Mouse (Mus musculus) midbrain, embryonic 12.5 days (tissue): Measurements from ENCODE around the gene Rbm6. TPM values are rescaled to one million over a fixed set of nuclear protein-coding genes. Genes with fewer than 3 reads are reported as not detected.

ENCODE experiments used
- ATAC-seq: fragments of 200-750 bp; cut with Nextera tagmentation; 2 replicates; pipeline ENCODE4 v1.8.0; 2017; ENCODE audit warnings: low read depth, moderate TSS enrichment, moderate library complexity; ENCODE audit not compliant: low FRiP score
- H3K27ac ChIP-seq: fragments of 300-500 bp; sonication (generic); replicated peaks from 2 replicates; pipeline ENCODE4 v1.5.1; 2016; ENCODE audit warnings: mild to moderate bottlenecking
- H3K27me3 ChIP-seq: fragments of 300-500 bp; sonication (generic); 2 replicates; pipeline ENCODE4 v1.6.1; 2016; ENCODE audit warnings: mild to moderate bottlenecking
- H3K36me3 ChIP-seq: fragments of 300-500 bp; sonication (generic); 2 replicates; pipeline ENCODE4 v1.6.1; 2016
- H3K4me1 ChIP-seq: fragments of 300-500 bp; sonication (generic); 2 replicates; pipeline ENCODE4 v1.6.1; 2016
- H3K4me2 ChIP-seq: fragments of 300-500 bp; sonication (generic); replicated peaks from 2 replicates; pipeline ENCODE4 v1.6.1; 2016; ENCODE audit warnings: mild to moderate bottlenecking, moderate library complexity
- H3K4me3 ChIP-seq: fragments of 300-500 bp; sonication (generic); 2 replicates; pipeline ENCODE4 v1.5.1; 2016; ENCODE audit warnings: mild to moderate bottlenecking
- H3K9ac ChIP-seq: fragments of 300-500 bp; sonication (generic); replicated peaks from 2 replicates; pipeline ENCODE4 v1.6.1; 2016; ENCODE audit warnings: mild to moderate bottlenecking, moderate library complexity
- H3K9me3 ChIP-seq: fragments of 300-500 bp; sonication (generic); 2 replicates; pipeline ENCODE4 v1.6.1; 2016; ENCODE audit warnings: mild to moderate bottlenecking
- whole genome bisulfite sequencing: fragments of 180-500 bp; shearing (Covaris S2); methylation state at CpG from one replicate; pipeline ENCODE4 v1.1.7; 2016; 5-methylcytosine and 5-hydroxymethylcytosine counted together
- polyA plus RNA-seq: library from polyadenylated mRNA; unstranded; fragments of >200 nt; fragmentation: Nextera tagmentation; extraction: Ambion mirVana; gene quantifications from 2 replicates; pipeline ENCODE4 v1.2.1, GENCODE M21; 2016

Rbm6 gene
- polyA plus RNA-seq, 1 experiment from 2014 or later = 135 TPM

DNA sequence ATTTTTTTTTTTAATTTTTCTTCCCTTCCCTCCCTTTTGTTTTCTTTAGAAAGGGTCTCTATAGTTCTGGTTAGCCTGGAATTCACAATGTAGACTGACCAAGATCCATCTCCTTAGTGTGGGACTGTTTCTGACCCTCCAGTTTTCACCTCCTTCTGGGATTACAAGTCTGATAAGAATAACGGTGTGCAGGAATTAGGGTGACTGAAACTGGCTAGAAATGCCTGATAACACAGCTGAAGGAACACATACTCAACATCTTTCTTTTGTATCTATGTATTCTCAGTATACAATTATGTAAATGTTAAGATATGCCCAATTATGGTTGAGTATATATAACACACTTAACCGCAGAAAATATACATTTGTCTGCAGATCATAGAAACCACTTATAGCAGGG, 101.3 kb downstream of the Rbm6 start:
- no peak overlapping the region for H3K4me3 ChIP-seq
- WGBS = 80% methylated on average over 2 of the region's 2 CpGs
- H3K9ac ChIP-seq = peak overlapping the region; percentile 53
- peaks cover 62% of the 10 kb centered on the region for H3K36me3 ChIP-seq
- no peaks in the 10 kb centered on the region for H3K9me3 ChIP-seq
- peaks cover 14% of the 10 kb centered on the region for H3K4me1 ChIP-seq
- ATAC-seq = no peak
- peak overlapping the region; percentile 81 for H3K27ac ChIP-seq
- no peaks in the 10 kb centered on the region for H3K27me3 ChIP-seq
- H3K4me2 ChIP-seq = no peak overlapping the region

- WGBS = under 1% methylated on average over 60 of the region's 60 CpGs
- Histone ChIP-seq H3K4me2 (peak within 1 kb of the TSS; percentile 62), H3K27ac (peak within 1 kb of the TSS; percentile 93), H3K9me3 (no peaks in the 10 kb centered on the region), H3K36me3 (peaks cover 64% of the 10 kb centered on the region), H3K4me1 (peaks cover 14% of the 10 kb centered on the region), H3K4me3 (peak within 1 kb of the TSS; percentile 74), H3K27me3 (no peaks in the 10 kb centered on the region), H3K9ac (peak within 1 kb of the TSS; percentile 99)
- peak; percentile 100 for ATAC-seq
These were observed 102.4 kb downstream of the Rbm6 start, which contains the start of gene Rbm5 for GRCm38 (mm10) chr9:107770374-107771290. Gene Rbm5, minus strand, starts transcription at chr9:107770996.

DNA sequence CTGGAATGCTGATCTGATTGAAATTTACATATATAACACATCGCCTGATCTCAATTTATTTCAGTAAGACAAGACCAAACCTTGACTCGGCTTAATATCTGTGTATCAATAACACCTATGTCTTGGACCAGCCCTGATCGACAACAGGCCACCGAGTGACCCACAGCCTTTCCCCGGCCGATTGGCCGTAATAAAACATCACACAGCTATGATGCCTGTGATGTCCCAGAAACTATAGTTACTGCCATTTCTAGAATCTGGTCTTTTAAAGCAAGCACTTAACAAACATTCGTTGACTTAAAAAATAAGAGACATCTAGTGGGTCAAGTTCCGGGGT, 103.0 kb downstream of the Rbm6 start:
- ATAC-seq = no peak
- no peaks in the 10 kb centered on the region for H3K27me3 ChIP-seq
- peak overlapping the region; percentile 99 for H3K9ac ChIP-seq
- no peaks in the 10 kb centered on the region for H3K9me3 ChIP-seq
- H3K27ac ChIP-seq = peak overlapping the region; percentile 93
- 2% methylated on average over 9 of the region's 9 CpGs for WGBS
- peak overlapping the region; percentile 74 for H3K4me3 ChIP-seq
- H3K36me3 ChIP-seq = peaks cover 64% of the 10 kb centered on the region
- peak overlapping the region; percentile 62 for H3K4me2 ChIP-seq
- peaks cover 14% of the 10 kb centered on the region for H3K4me1 ChIP-seq

GRCm38 (mm10) chr9:107769445-107770000, 103.5 kb downstream of the Rbm6 start:
- peaks cover 64% of the 10 kb centered on the region for H3K36me3 ChIP-seq
- no peak overlapping the region for H3K27ac ChIP-seq
- WGBS = 14% methylated on average over 4 of the region's 4 CpGs
- peak overlapping the region; percentile 99 for H3K9ac ChIP-seq
- peak overlapping the region; percentile 74 for H3K4me3 ChIP-seq
- no peak for ATAC-seq
- H3K27me3 ChIP-seq = no peaks in the 10 kb centered on the region
- peaks cover 14% of the 10 kb centered on the region for H3K4me1 ChIP-seq
- no peaks in the 10 kb centered on the region for H3K9me3 ChIP-seq
- peak overlapping the region; percentile 62 for H3K4me2 ChIP-seq

DNA sequence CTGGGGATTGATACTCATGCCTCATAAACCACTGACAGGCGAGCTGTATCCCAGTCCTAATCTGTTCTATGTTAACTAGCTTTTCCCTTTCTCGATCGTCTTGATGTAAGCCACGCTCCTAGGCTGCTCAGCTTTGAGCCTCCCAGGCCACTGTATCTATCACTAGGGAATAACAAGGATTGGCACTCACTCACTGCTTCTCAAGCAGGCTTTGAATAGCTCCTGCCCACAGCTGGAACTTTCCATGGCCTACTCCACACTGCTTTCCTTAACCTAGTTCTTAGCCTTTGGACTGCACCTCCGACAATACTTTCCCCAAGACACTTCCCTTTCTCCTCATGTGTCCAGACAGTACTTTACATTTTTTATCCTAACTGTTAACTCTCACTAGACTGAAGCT, 104.2 kb downstream of the Rbm6 start:
- Histone ChIP-seq H3K4me3 (peak overlapping the region; percentile 74), H3K4me2 (peak overlapping the region; percentile 62), H3K27ac (no peak overlapping the region), H3K4me1 (peaks cover 14% of the 10 kb centered on the region), H3K36me3 (peaks cover 64% of the 10 kb centered on the region), H3K9me3 (no peaks in the 10 kb centered on the region), H3K9ac (peak overlapping the region; percentile 99; the same call in 1 of the 2 replicates), H3K27me3 (no peaks in the 10 kb centered on the region)
- ATAC-seq = no peak
- WGBS = 87% methylated on average over 5 of the region's 5 CpGs

GRCm38 (mm10) chr9:107759593-107759992, 113.4 kb downstream of the Rbm6 start:
- Histone ChIP-seq H3K4me3 (no peak overlapping the region), H3K36me3 (peaks cover 92% of the 10 kb centered on the region), H3K9me3 (no peaks in the 10 kb centered on the region), H3K27ac (no peak overlapping the region), H3K4me1 (no peaks in the 10 kb centered on the region), H3K4me2 (no peak overlapping the region), H3K9ac (no peak overlapping the region), H3K27me3 (no peaks in the 10 kb centered on the region)
- no peak for ATAC-seq
- WGBS = 94% methylated on average over 6 of the region's 6 CpGs

GRCm38 (mm10) chr9:107750378-107750777, 122.7 kb downstream of the Rbm6 start:
- Histone ChIP-seq H3K27ac (no peak overlapping the region), H3K27me3 (no peaks in the 10 kb centered on the region), H3K9me3 (no peaks in the 10 kb centered on the region; the same call in 1 of the 2 replicates), H3K36me3 (peaks cover 95% of the 10 kb centered on the region), H3K4me2 (no peak overlapping the region), H3K4me1 (no peaks in the 10 kb centered on the region), H3K4me3 (no peak overlapping the region), H3K9ac (no peak overlapping the region)
- no peak for ATAC-seq
- WGBS = 98% methylated on average over 5 of the region's 5 CpGs

- Histone ChIP-seq H3K4me3 (no peak overlapping the region), H3K4me2 (no peak overlapping the region), H3K4me1 (no peaks in the 10 kb centered on the region), H3K27me3 (no peaks in the 10 kb centered on the region), H3K36me3 (peaks cover 97% of the 10 kb centered on the region), H3K9ac (no peak overlapping the region), H3K9me3 (no peaks in the 10 kb centered on the region; the same call in 1 of the 2 replicates), H3K27ac (no peak overlapping the region)
- ATAC-seq = no peak
- WGBS = 96% methylated on average over 3 of the region's 3 CpGs
These were observed 125.0 kb downstream of the Rbm6 start for GRCm38 (mm10) chr9:107748063-107748462.

DNA sequence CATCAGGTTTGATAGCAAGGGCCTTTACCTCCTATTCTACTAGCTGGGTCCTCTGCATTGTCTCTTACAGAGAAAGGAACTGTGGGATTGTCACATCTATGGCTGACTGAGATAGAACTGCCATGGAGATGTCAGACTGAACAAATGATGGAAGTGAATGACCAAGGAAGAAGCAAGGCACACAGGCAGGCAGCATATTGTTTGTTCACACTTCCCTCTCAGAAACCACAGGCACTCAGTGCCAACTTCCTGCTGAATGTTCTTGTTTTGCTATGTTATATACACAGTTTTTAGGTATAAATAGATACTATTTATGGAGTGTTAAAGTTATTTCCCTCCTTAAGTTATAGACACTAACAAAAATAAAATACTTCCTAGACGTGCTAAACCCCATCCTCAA, 125.7 kb downstream of the Rbm6 start:
- H3K9me3 ChIP-seq = no peaks in the 10 kb centered on the region; the same call in 1 of the 2 replicates
- H3K4me3 ChIP-seq = no peak overlapping the region
- no peak overlapping the region for H3K4me2 ChIP-seq
- 95% methylated on average over 1 of the region's 1 CpGs for WGBS
- no peaks in the 10 kb centered on the region for H3K27me3 ChIP-seq
- no peak for ATAC-seq
- no peaks in the 10 kb centered on the region for H3K4me1 ChIP-seq
- peaks cover 98% of the 10 kb centered on the region for H3K36me3 ChIP-seq
- H3K9ac ChIP-seq = no peak overlapping the region
- no peak overlapping the region for H3K27ac ChIP-seq

GRCm38 (mm10) chr9:107746679-107747078, 126.4 kb downstream of the Rbm6 start:
- H3K4me3 ChIP-seq = no peak overlapping the region

GRCm38 (mm10) chr9:107744061-107744460, 129.0 kb downstream of the Rbm6 start:
- ATAC-seq = no peak
- peaks cover 98% of the 10 kb centered on the region for H3K36me3 ChIP-seq

More at GRCm38 (mm10) chr9:107746679-107747078, 126.4 kb downstream of the Rbm6 start:
- ATAC-seq = no peak
- Histone ChIP-seq H3K27ac (no peak overlapping the region), H3K4me2 (no peak overlapping the region), H3K9me3 (no peaks in the 10 kb centered on the region; the same call in 1 of the 2 replicates), H3K9ac (no peak overlapping the region), H3K36me3 (peaks cover 98% of the 10 kb centered on the region), H3K27me3 (no peaks in the 10 kb centered on the region), H3K4me1 (no peaks in the 10 kb centered on the region)
- WGBS = 93% methylated on average over 3 of the region's 3 CpGs

DNA sequence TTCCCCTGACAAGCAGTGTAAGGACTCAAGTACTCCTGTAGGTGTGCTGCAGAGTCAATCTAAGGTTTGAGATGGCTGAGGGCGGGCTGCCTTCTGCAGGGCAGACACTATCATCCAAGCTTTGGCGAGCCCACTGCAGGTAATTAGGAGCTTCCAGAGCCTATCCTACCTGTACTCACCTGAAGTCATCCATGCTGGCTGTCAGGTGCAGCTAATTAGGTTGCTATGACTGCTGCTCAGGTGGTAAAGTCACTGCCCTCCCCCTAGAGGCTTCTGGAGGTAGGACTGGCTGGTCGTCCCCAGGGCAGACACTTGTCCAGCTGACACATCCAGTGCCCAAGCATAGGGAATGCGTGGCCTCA, 134.2 kb downstream of the Rbm6 start:
- H3K4me2 ChIP-seq = no peak overlapping the region
- no peak; the same call in 1 of the 2 replicates for ATAC-seq
- no peak overlapping the region for H3K4me3 ChIP-seq
- H3K4me1 ChIP-seq = peaks cover 30% of the 10 kb centered on the region
- 54% methylated on average over 4 of the region's 4 CpGs for WGBS
- H3K9ac ChIP-seq = no peak overlapping the region
- peaks cover 52% of the 10 kb centered on the region for H3K36me3 ChIP-seq
- H3K27ac ChIP-seq = peak overlapping the region; percentile 67
- no peaks in the 10 kb centered on the region for H3K9me3 ChIP-seq
- H3K27me3 ChIP-seq = no peaks in the 10 kb centered on the region

More at GRCm38 (mm10) chr9:107744061-107744460, 129.0 kb downstream of the Rbm6 start:
- H3K9me3 ChIP-seq = no peaks in the 10 kb centered on the region; the same call in 1 of the 2 replicates
- 94% methylated on average over 6 of the region's 6 CpGs for WGBS
- H3K4me2 ChIP-seq = no peak overlapping the region
- H3K4me3 ChIP-seq = no peak overlapping the region
- no peak overlapping the region for H3K9ac ChIP-seq
- no peak overlapping the region for H3K27ac ChIP-seq
- H3K4me1 ChIP-seq = no peaks in the 10 kb centered on the region
- no peaks in the 10 kb centered on the region for H3K27me3 ChIP-seq
